Mouse (Mus musculus) thymus, adult 2 months (tissue): ENCODE data around the gene Pip5kl1.

Experiments used
- CTCF ChIP-seq: fragments of 200-500 bp; IDR thresholded peaks from 2 replicates; pipeline ENCODE4 v1.5.1; 2012; ENCODE audit warnings: mild to moderate bottlenecking, control low read depth, low read length, moderate library complexity, borderline replicate concordance; ENCODE audit not compliant: control insufficient read depth, poor library complexity, insufficient read depth; ENCODE audit errors: extremely low read depth
- POLR2A ChIP-seq: fragments of 200-500 bp; IDR thresholded peaks from 2 replicates; pipeline ENCODE4 v1.6.1; 2012; ENCODE audit warnings: mild to moderate bottlenecking, low read length, control low read depth, moderate library complexity; ENCODE audit not compliant: control insufficient read depth, poor library complexity, insufficient read depth; ENCODE audit errors: extremely low read depth

GRCm38 (mm10) chr2:32617109-32617508 is 42.5 kb downstream of the Pip5kl1 start:
- TF ChIP-seq POLR2A: no peak
- no peak for TF ChIP-seq CTCF
